Comparison of ENCODE assay signal across 8 mouse cellular contexts in genomic region chr2:167423031-167423611, GRCm38 (mm10). TPM values are rescaled to one million over a fixed set of nuclear protein-coding genes. Genes with fewer than 3 reads are reported as not detected.
DNase-seq lines count a peak whose midpoint lies in the region; ATAC-seq lines count a peak whose summit lies in the region.

No protein-coding gene starts in this region.

- no peak overlapping the region for H3K4me3 ChIP-seq in forebrain, embryonic 11.5 days (ENCODE audit: low read depth, low read length)
- H3K4me3 ChIP-seq in forebrain, embryonic 15.5 days, result no peak overlapping the region
- H3K4me3 ChIP-seq in neural tube, embryonic 12.5 days, result no peak overlapping the region
- peak overlapping the region; percentile 98; the same call in 1 of the 2 replicates for H3K4me3 ChIP-seq in liver, embryonic 15.5 days (replicated peaks)

- H3K36me3 ChIP-seq in forebrain, embryonic 11.5 days (ENCODE audit: control insufficient read depth, insufficient read depth, low read length), result peaks cover 7% of the 10 kb centered on the region; the same call in 1 of the 2 replicates
- H3K36me3 ChIP-seq in forebrain, embryonic 15.5 days, result peaks cover 42% of the 10 kb centered on the region
- H3K36me3 ChIP-seq in neural tube, embryonic 12.5 days, result peaks cover 43% of the 10 kb centered on the region
- H3K36me3 ChIP-seq in liver, embryonic 15.5 days (replicated peaks), result peaks cover 52% of the 10 kb centered on the region

- H3K4me1 ChIP-seq in forebrain, embryonic 11.5 days (replicated peaks; ENCODE audit: control insufficient read depth, insufficient read depth, low read length), result peaks cover 7% of the 10 kb centered on the region; the same call in 1 of the 2 replicates
- peaks cover 21% of the 10 kb centered on the region for H3K4me1 ChIP-seq in forebrain, embryonic 15.5 days
- peaks cover 16% of the 10 kb centered on the region for H3K4me1 ChIP-seq in neural tube, embryonic 12.5 days
- H3K4me1 ChIP-seq in liver, embryonic 15.5 days (replicated peaks), result peaks cover 75% of the 10 kb centered on the region

- H3K27ac ChIP-seq in forebrain, embryonic 11.5 days (ENCODE audit: low read depth, low read length), result no peak overlapping the region
- H3K27ac ChIP-seq in forebrain, embryonic 15.5 days (replicated peaks), result no peak overlapping the region
- no peak overlapping the region for H3K27ac ChIP-seq in neural tube, embryonic 12.5 days
- H3K27ac ChIP-seq in liver, embryonic 15.5 days (replicated peaks), result peak overlapping the region; percentile 97

- DNase-seq in forebrain, embryonic 11.5 days (ENCODE audit: low spot score), result no peak
- no peak for DNase-seq in neural tube, embryonic 10.5 days (ENCODE audit: extremely low spot score, low spot score)
- no peak for DNase-seq in left cerebral cortex, postnatal 14 days (ENCODE audit: low spot score in 2 of 2)
- DNase-seq in gastrocnemius, postnatal 25 days, result no peak
- no peak for DNase-seq in adrenal gland, postnatal 4 days (ENCODE audit: low spot score in 2 of 2)

- H3K4me2 ChIP-seq in forebrain, embryonic 11.5 days (ENCODE audit: low read depth, low read length, severe bottlenecking), result no peak overlapping the region
- no peak overlapping the region for H3K4me2 ChIP-seq in forebrain, embryonic 15.5 days (replicated peaks)
- peak overlapping the region; percentile 80; the same call in 1 of the 2 replicates for H3K4me2 ChIP-seq in neural tube, embryonic 12.5 days (replicated peaks)
- peak overlapping the region; percentile 75 for H3K4me2 ChIP-seq in liver, embryonic 15.5 days

- no peak for ATAC-seq in forebrain, embryonic 11.5 days (replicated peaks; ENCODE audit: low FRiP score)
- no peak for ATAC-seq in forebrain, embryonic 15.5 days (replicated peaks)
- no peak for ATAC-seq in neural tube, embryonic 12.5 days (ENCODE audit: low FRiP score, low read depth)
- no peak for ATAC-seq in liver, embryonic 15.5 days (ENCODE audit: insufficient read depth)

- no peaks in the 10 kb centered on the region for H3K27me3 ChIP-seq in forebrain, embryonic 11.5 days (ENCODE audit: control insufficient read depth, insufficient read depth, low read length)
- H3K27me3 ChIP-seq in forebrain, embryonic 15.5 days, result no peaks in the 10 kb centered on the region
- H3K27me3 ChIP-seq in neural tube, embryonic 12.5 days (replicated peaks), result no peaks in the 10 kb centered on the region
- no peaks in the 10 kb centered on the region for H3K27me3 ChIP-seq in liver, embryonic 15.5 days

- 85% methylated on average over 5 of the region's 5 CpGs for WGBS in forebrain, embryonic 11.5 days
- WGBS in forebrain, embryonic 15.5 days, result 89% methylated on average over 5 of the region's 5 CpGs
- 86% methylated on average over 5 of the region's 5 CpGs for WGBS in neural tube, embryonic 12.5 days
- 78% methylated on average over 5 of the region's 5 CpGs for WGBS in liver, embryonic 15.5 days (ENCODE audit: insufficient replicate concordance)

- intact Hi-C loops in left cerebral cortex, postnatal 14 days (cut with DNase I), result loop anchor here (5.0 kb wide), 3 partner anchors 76 to 361 kb away; partner anchors contain the start of genes B4galt5 and Znfx1

- H3K9me3 ChIP-seq in forebrain, embryonic 11.5 days (ENCODE audit: control insufficient read depth, low read length), result peaks cover 3% of the 10 kb centered on the region; the same call in 1 of the 2 replicates
- no peaks in the 10 kb centered on the region for H3K9me3 ChIP-seq in forebrain, embryonic 15.5 days
- no peaks in the 10 kb centered on the region for H3K9me3 ChIP-seq in neural tube, embryonic 12.5 days
- no peaks in the 10 kb centered on the region for H3K9me3 ChIP-seq in liver, embryonic 15.5 days (replicated peaks)

- H3K9ac ChIP-seq in forebrain, embryonic 11.5 days (ENCODE audit: low read length), result peak overlapping the region; percentile 98; the same call in 1 of the 2 replicates
- H3K9ac ChIP-seq in forebrain, embryonic 15.5 days (replicated peaks), result no peak overlapping the region
- no peak overlapping the region for H3K9ac ChIP-seq in neural tube, embryonic 12.5 days
- peak overlapping the region; percentile 97 for H3K9ac ChIP-seq in liver, embryonic 15.5 days

RNA-seq across cellular contexts. Expression of gene Slc9a8, which starts 1.6 kb away (rescaled TPM):
- polyA plus RNA-seq in forebrain, embryonic 11.5 days (2014; fragmentation: Nextera tagmentation; extraction: Ambion mirVana), result 23.9 and 24.3 TPM in 2 replicates
- 20.4 and 23.1 TPM in 2 replicates for polyA plus RNA-seq in forebrain, embryonic 15.5 days (2015; fragmentation: Nextera tagmentation; extraction: Ambion mirVana)
- polyA plus RNA-seq in neural tube, embryonic 12.5 days (2016; fragmentation: Nextera tagmentation; extraction: Ambion mirVana), result 23.5 and 23.7 TPM in 2 replicates
- polyA plus RNA-seq in liver, embryonic 15.5 days (2015; fragmentation: Nextera tagmentation; extraction: Ambion mirVana), result 12.7 and 15.2 TPM in 2 replicates
- 10 to 100 TPM; 31.2 to 32.9 TPM for total RNA-seq in left cerebral cortex, postnatal 14 days (2021)
- total RNA-seq in gastrocnemius, postnatal 25 days (2021), result 10 to 100 TPM; 23.4 to 27.7 TPM
- total RNA-seq in adrenal gland, postnatal 4 days (2021), result 10 to 100 TPM; 60.0 to 63.9 TPM

Comparison
In these comparisons a context has a peak if more than half of its experiments do, and no peak if none do; other contexts are left out.
1. H3K9ac ChIP-seq: peak in forebrain, embryonic 11.5 days (single experiment) and liver, embryonic 15.5 days (single experiment); none in forebrain, embryonic 15.5 days (single experiment) and neural tube, embryonic 12.5 days (single experiment).
2. H3K4me2 ChIP-seq: peak in neural tube, embryonic 12.5 days (single experiment) and liver, embryonic 15.5 days (single experiment); none in forebrain, embryonic 11.5 days (single experiment) and forebrain, embryonic 15.5 days (single experiment).